Mouse (Mus musculus) forebrain, postnatal 0 days (tissue): ENCODE data around the gene Ppp1r13b. TPM values are rescaled to one million over a fixed set of nuclear protein-coding genes. Genes with fewer than 3 reads are reported as not detected.
"Not testable (repeated sequence)": the region's sequence is repeated elsewhere in the genome, so short reads cannot be mapped to it uniquely, and the experiment has no call there.

Experiments used
- ATAC-seq: fragments of 200-750 bp; cut with Nextera tagmentation; 2 replicates; pipeline ENCODE4 v1.8.0; 2017; ENCODE audit warnings: mild to moderate bottlenecking, moderate library complexity
- DNase-seq: peaks from one replicate; pipeline ENCODE4 v3.0.0-alpha.2; 2015
- H3K27ac ChIP-seq: fragments of 300-500 bp; sonication (generic); 2 replicates; pipeline ENCODE4 v1.5.1; 2014; ENCODE audit warnings: low read depth, mild to moderate bottlenecking, antibody characterized with exemption, low read length, moderate library complexity, mixed read lengths
- H3K27me3 ChIP-seq: fragments of 300-500 bp; sonication (generic); 2 replicates; pipeline ENCODE4 v1.6.1; 2014; ENCODE audit warnings: mild to moderate bottlenecking, low read length, mixed read lengths; ENCODE audit not compliant: insufficient read depth
- H3K36me3 ChIP-seq: fragments of 300-500 bp; sonication (generic); 2 replicates; pipeline ENCODE4 v1.6.1; 2014; ENCODE audit warnings: mild to moderate bottlenecking, moderate library complexity; ENCODE audit not compliant: insufficient read depth
- H3K4me1 ChIP-seq: fragments of 300-500 bp; sonication (generic); 2 replicates; pipeline ENCODE4 v1.6.1; 2014; ENCODE audit warnings: antibody characterized with exemption; ENCODE audit not compliant: insufficient read depth
- H3K4me2 ChIP-seq: fragments of 300-500 bp; sonication (generic); 2 replicates; pipeline ENCODE4 v1.6.1; 2014; ENCODE audit warnings: low read depth, mild to moderate bottlenecking, moderate library complexity
- H3K4me3 ChIP-seq: fragments of 300-500 bp; sonication (generic); 2 replicates; pipeline ENCODE4 v1.5.1; 2014; ENCODE audit warnings: low read depth, low read length, mixed read lengths
- H3K9ac ChIP-seq: fragments of 300-500 bp; sonication (generic); 2 replicates; pipeline ENCODE4 v1.6.1; 2014; ENCODE audit warnings: mild to moderate bottlenecking
- H3K9me3 ChIP-seq: fragments of 300-500 bp; sonication (generic); 2 replicates; pipeline ENCODE4 v1.6.1; 2016; ENCODE audit warnings: low read length
- CTCF ChIP-seq: sonication (generic); IDR thresholded peaks from 2 replicates; pipeline ENCODE4 v1.5.1; 2016; ENCODE audit warnings: antibody characterized with exemption, control low read depth, low read depth
- WGBS: fragments of 180-500 bp; shearing (Covaris S2); extraction: QIAGEN DNeasy Blood & Tissue Kit; methylation state at CpG from one replicate; pipeline ENCODE4 v1.1.7; 2014; 5-methylcytosine and 5-hydroxymethylcytosine counted together
- polyA plus RNA-seq: library from polyadenylated mRNA; unstranded; fragments of >200 nt; fragmentation: Nextera tagmentation; extraction: Ambion mirVana; gene quantifications from 2 replicates; pipeline ENCODE4 v1.2.1, GENCODE M21; 2015
- total RNA-seq: library from RNA; depleted of rRNA; stranded (reverse); fragments of >200 nt; gene quantifications from 2 replicates; pipeline ENCODE4 v1.2.3, GENCODE M21; 2014; rRNA removed

Ppp1r13b gene
- total RNA-seq (47.1 and 53.8 TPM in 2 replicates), polyA plus RNA-seq (31.7 and 37.6 TPM in 2 replicates)

- Histone ChIP-seq H3K4me1 (peaks cover 9% of the 10 kb centered on the region; the same call in 1 of the 2 replicates), H3K27me3 (no peaks in the 10 kb centered on the region), H3K4me3 (peak within 1 kb of the TSS; percentile 81), H3K9me3 (no peaks in the 10 kb centered on the region), H3K27ac (peak within 1 kb of the TSS; percentile 94), H3K4me2 (peak within 1 kb of the TSS; percentile 90), H3K36me3 (no peaks in the 10 kb centered on the region), H3K9ac (peak within 1 kb of the TSS; percentile 91)
- DNase-seq (peak; percentile 96), ATAC-seq (peak; percentile 97)
- no peak for TF ChIP-seq CTCF
- 2% methylated on average over 74 of the region's 80 CpGs for WGBS
Observed at GRCm38 (mm10) chr12:111907970-111908681, at the start of gene Ppp1r13b. TSS of gene Ppp1r13b (minus strand) at chr12:111908110.

GRCm38 (mm10) chr12:111956173-111956572 is 48.3 kb upstream of the Ppp1r13b start:
- Histone ChIP-seq H3K9me3 (no peaks in the 10 kb centered on the region), H3K4me3 (no peak overlapping the region), H3K4me2 (no peak overlapping the region), H3K27me3 (no peaks in the 10 kb centered on the region), H3K36me3 (peaks cover 18% of the 10 kb centered on the region), H3K9ac (no peak overlapping the region), H3K27ac (no peak overlapping the region), H3K4me1 (no peaks in the 10 kb centered on the region)
- no peak for TF ChIP-seq CTCF
- ATAC-seq (no peak), DNase-seq (no peak)
- 85% methylated on average over 5 of the region's 5 CpGs for WGBS

GRCm38 (mm10) chr12:111951701-111952100 is 43.8 kb upstream of the Ppp1r13b start:
- Histone ChIP-seq H3K9ac (no peak overlapping the region), H3K27ac (no peak overlapping the region), H3K4me3 (no peak overlapping the region), H3K36me3 (no peaks in the 10 kb centered on the region), H3K9me3 (no peaks in the 10 kb centered on the region), H3K4me1 (no peaks in the 10 kb centered on the region), H3K4me2 (no peak overlapping the region), H3K27me3 (no peaks in the 10 kb centered on the region)
- TF ChIP-seq CTCF, result no peak
- 32% methylated on average over 5 of the region's 5 CpGs for WGBS
- DNase-seq, result no peak
- no peak for ATAC-seq

GRCm38 (mm10) chr12:111950486-111950885 is 42.6 kb upstream of the Ppp1r13b start:
- ATAC-seq (no peak), DNase-seq (no peak)
- Histone ChIP-seq H3K4me3 (no peak overlapping the region), H3K9ac (no peak overlapping the region), H3K9me3 (no peaks in the 10 kb centered on the region), H3K36me3 (no peaks in the 10 kb centered on the region), H3K4me2 (no peak overlapping the region), H3K27ac (no peak overlapping the region), H3K27me3 (no peaks in the 10 kb centered on the region), H3K4me1 (no peaks in the 10 kb centered on the region)
- TF ChIP-seq CTCF, result no peak
- 81% methylated on average over 5 of the region's 5 CpGs for WGBS

GRCm38 (mm10) chr12:111946716-111947115 is 38.8 kb upstream of the Ppp1r13b start:
- no peak for DNase-seq
- Histone ChIP-seq H3K9me3 (no peaks in the 10 kb centered on the region), H3K4me1 (no peaks in the 10 kb centered on the region), H3K4me3 (no peak overlapping the region), H3K27me3 (no peaks in the 10 kb centered on the region), H3K36me3 (no peaks in the 10 kb centered on the region), H3K27ac (no peak overlapping the region), H3K9ac (no peak overlapping the region), H3K4me2 (no peak overlapping the region)
- peak; percentile 57 for TF ChIP-seq CTCF
- peak; percentile 40; the same call in 1 of the 2 replicates for ATAC-seq
- WGBS, result 66% methylated on average over 2 of the region's 2 CpGs

- ATAC-seq, H3K4me2 ChIP-seq, H3K36me3 ChIP-seq, H3K4me3 ChIP-seq, H3K27ac ChIP-seq, H3K9ac ChIP-seq, H3K9me3 ChIP-seq, H3K27me3 ChIP-seq, DNase-seq, H3K4me1 ChIP-seq: not testable (repeated sequence)
- WGBS, result 62% methylated on average over 9 of the region's 15 CpGs
Observed at GRCm38 (mm10) chr12:111945765-111946655, 38.1 kb upstream of the Ppp1r13b start.

- Histone ChIP-seq H3K27me3 (no peaks in the 10 kb centered on the region), H3K4me1 (no peaks in the 10 kb centered on the region), H3K4me3 (no peak overlapping the region), H3K9me3 (no peaks in the 10 kb centered on the region), H3K36me3 (no peaks in the 10 kb centered on the region), H3K27ac (no peak overlapping the region), H3K9ac (no peak overlapping the region), H3K4me2 (no peak overlapping the region)
- no peak for DNase-seq
- WGBS, result 60% methylated on average over 8 of the region's 8 CpGs
- TF ChIP-seq CTCF, result no peak
- ATAC-seq, result no peak
Observed at GRCm38 (mm10) chr12:111945115-111945514, 37.2 kb upstream of the Ppp1r13b start.

GRCm38 (mm10) chr12:111944065-111944987 is 36.4 kb upstream of the Ppp1r13b start:
- not testable (repeated sequence) for H3K4me3 ChIP-seq, H3K36me3 ChIP-seq, H3K27me3 ChIP-seq, H3K9me3 ChIP-seq, H3K4me2 ChIP-seq, DNase-seq, H3K9ac ChIP-seq, H3K27ac ChIP-seq, H3K4me1 ChIP-seq
- peak; percentile 42; the same call in 1 of the 2 replicates for ATAC-seq
- WGBS, result 73% methylated on average over 15 of the region's 20 CpGs
